Mouse (Mus musculus) liver, postnatal 0 days (tissue): ENCODE results near the gene Palld. TPM values are rescaled to one million over a fixed set of nuclear protein-coding genes. Genes with fewer than 3 reads are reported as not detected.

Experiments used
- ATAC-seq: fragments of 200-750 bp; cut with Nextera tagmentation; 2 replicates; pipeline ENCODE4 v1.8.0; 2017; ENCODE audit warnings: mild to moderate bottlenecking, moderate library complexity
- DNase-seq: peaks from one replicate; pipeline ENCODE4 v3.0.0-alpha.2; 2016
- H3K27ac ChIP-seq: fragments of 300-500 bp; sonication (generic); 2 replicates; pipeline ENCODE4 v1.5.1; 2014; ENCODE audit warnings: antibody characterized with exemption, moderate library complexity, mild to moderate bottlenecking, low read depth
- H3K27me3 ChIP-seq: fragments of 300-500 bp; sonication (generic); 2 replicates; pipeline ENCODE4 v1.6.1; 2014; ENCODE audit warnings: low read length, control low read depth, mixed read lengths; ENCODE audit not compliant: insufficient read depth
- H3K36me3 ChIP-seq: fragments of 300-500 bp; sonication (generic); replicated peaks from 2 replicates; pipeline ENCODE4 v1.6.1; 2014; ENCODE audit warnings: mild to moderate bottlenecking, control low read depth, low read length, moderate library complexity, mixed read lengths; ENCODE audit not compliant: insufficient read depth
- H3K4me1 ChIP-seq: fragments of 300-500 bp; sonication (generic); 2 replicates; pipeline ENCODE4 v1.6.1; 2014; ENCODE audit warnings: antibody characterized with exemption, mild to moderate bottlenecking, control low read depth; ENCODE audit not compliant: insufficient read depth
- H3K4me2 ChIP-seq: fragments of 300-500 bp; sonication (generic); 2 replicates; pipeline ENCODE4 v1.6.1; 2014; ENCODE audit warnings: low read depth, mild to moderate bottlenecking, low read length, moderate library complexity, mixed read lengths
- H3K4me3 ChIP-seq: fragments of 300-500 bp; sonication (generic); 2 replicates; pipeline ENCODE4 v1.5.1; 2014; ENCODE audit warnings: low read depth, low read length
- H3K9ac ChIP-seq: fragments of 300-500 bp; sonication (generic); replicated peaks from 2 replicates; pipeline ENCODE4 v1.6.1; 2014; ENCODE audit warnings: mild to moderate bottlenecking, moderate library complexity
- H3K9me3 ChIP-seq: fragments of 300-500 bp; sonication (generic); 2 replicates; pipeline ENCODE4 v1.6.1; 2016; ENCODE audit warnings: mild to moderate bottlenecking, control low read depth, low read length, mixed read lengths
- CTCF ChIP-seq: sonication (generic); IDR thresholded peaks from 2 replicates; pipeline ENCODE4 v1.5.1; 2016; ENCODE audit warnings: antibody characterized with exemption, low read depth
- EP300 ChIP-seq: IDR thresholded peaks from 2 replicates; pipeline ENCODE4 v1.6.1; 2016; ENCODE audit warnings: antibody characterized with exemption, low read depth, mild to moderate bottlenecking
- WGBS: fragments of 180-500 bp; shearing (Covaris S2); extraction: QIAGEN DNeasy Blood & Tissue Kit; methylation state at CpG from one replicate; pipeline ENCODE4 v1.1.7; 2014; ENCODE audit not compliant: insufficient replicate concordance; 5-methylcytosine and 5-hydroxymethylcytosine counted together
- polyA plus RNA-seq: library from polyadenylated mRNA; unstranded; fragments of >200 nt; fragmentation: Nextera tagmentation; extraction: Ambion mirVana; gene quantifications from 2 replicates; pipeline ENCODE4 v1.2.1, GENCODE M21; 2015

Gene Palld
- polyA plus RNA-seq, 1 experiment from 2014 or later = 11.7 TPM

- no peak overlapping the region for H3K9ac ChIP-seq
- H3K4me1 ChIP-seq = peaks cover 9% of the 10 kb centered on the region; the same call in 1 of the 2 replicates
- no peak overlapping the region for H3K27ac ChIP-seq
- no peaks in the 10 kb centered on the region for H3K36me3 ChIP-seq
- H3K4me3 ChIP-seq = no peak overlapping the region
- no peaks in the 10 kb centered on the region for H3K27me3 ChIP-seq
- H3K9me3 ChIP-seq = no peaks in the 10 kb centered on the region
- no peak overlapping the region for H3K4me2 ChIP-seq
- DNase-seq (no peak), ATAC-seq (peak; percentile 16; the same call in 1 of the 2 replicates)
- TF ChIP-seq CTCF (no peak), EP300 (no peak)
- 67% methylated on average over 6 of the region's 6 CpGs for WGBS
These were observed 290.7 kb downstream of the Palld start for GRCm38 (mm10) chr8:61611741-61612140.

- no peak for ATAC-seq
- Histone ChIP-seq H3K4me1 (peaks cover 9% of the 10 kb centered on the region; the same call in 1 of the 2 replicates), H3K4me2 (no peak overlapping the region), H3K9ac (no peak overlapping the region), H3K36me3 (no peaks in the 10 kb centered on the region), H3K9me3 (no peaks in the 10 kb centered on the region), H3K27ac (no peak overlapping the region), H3K4me3 (no peak overlapping the region), H3K27me3 (no peaks in the 10 kb centered on the region)
- TF ChIP-seq CTCF = no peak
- no peak for TF ChIP-seq EP300
- 70% methylated on average over 7 of the region's 7 CpGs for WGBS
- DNase-seq = no peak
These were observed 291.4 kb downstream of the Palld start for GRCm38 (mm10) chr8:61611077-61611476.

- 48% methylated on average over 5 of the region's 5 CpGs for WGBS
- no peak overlapping the region for H3K27ac ChIP-seq
These were observed 291.9 kb downstream of the Palld start for GRCm38 (mm10) chr8:61610546-61610945.

GRCm38 (mm10) chr8:61607463-61607813, 295.1 kb downstream of the Palld start:
- Histone ChIP-seq H3K36me3 (no peaks in the 10 kb centered on the region), H3K4me1 (peaks cover 9% of the 10 kb centered on the region; the same call in 1 of the 2 replicates), H3K9ac (no peak overlapping the region), H3K27me3 (no peaks in the 10 kb centered on the region), H3K27ac (peak overlapping the region; percentile 48; the same call in 1 of the 2 replicates), H3K4me3 (no peak overlapping the region), H3K9me3 (no peaks in the 10 kb centered on the region), H3K4me2 (no peak overlapping the region)
- ATAC-seq = no peak
- 68% methylated on average over 6 of the region's 6 CpGs for WGBS
- TF ChIP-seq EP300 (no peak), CTCF (no peak)
- DNase-seq = no peak

More at GRCm38 (mm10) chr8:61610546-61610945, 291.9 kb downstream of the Palld start:
- no peak overlapping the region for H3K4me3 ChIP-seq
- no peak for TF ChIP-seq EP300
- TF ChIP-seq CTCF = no peak
- no peaks in the 10 kb centered on the region for H3K27me3 ChIP-seq
- H3K4me2 ChIP-seq = no peak overlapping the region
- H3K4me1 ChIP-seq = peaks cover 9% of the 10 kb centered on the region; the same call in 1 of the 2 replicates
- no peak for DNase-seq
- H3K9ac ChIP-seq = no peak overlapping the region
- H3K9me3 ChIP-seq = no peaks in the 10 kb centered on the region
- ATAC-seq = no peak
- H3K36me3 ChIP-seq = no peaks in the 10 kb centered on the region

- 15% methylated on average over 8 of the region's 8 CpGs for WGBS
- H3K4me2 ChIP-seq = peak overlapping the region; percentile 32; the same call in 1 of the 2 replicates
- H3K27ac ChIP-seq = peak overlapping the region; percentile 48
- TF ChIP-seq EP300 (no peak), CTCF (no peak)
- no peaks in the 10 kb centered on the region for H3K27me3 ChIP-seq
- H3K4me1 ChIP-seq = peaks cover 9% of the 10 kb centered on the region; the same call in 1 of the 2 replicates
- H3K9me3 ChIP-seq = no peaks in the 10 kb centered on the region
- H3K36me3 ChIP-seq = no peaks in the 10 kb centered on the region
- DNase-seq = peak; percentile 78
- ATAC-seq = peak; percentile 93
- H3K9ac ChIP-seq = no peak overlapping the region
- H3K4me3 ChIP-seq = no peak overlapping the region; the same call in 1 of the 2 replicates
These were observed 295.6 kb downstream of the Palld start for GRCm38 (mm10) chr8:61606795-61607462.

GRCm38 (mm10) chr8:61604871-61605270, 297.6 kb downstream of the Palld start:
- Histone ChIP-seq H3K27ac (no peak overlapping the region), H3K4me2 (no peak overlapping the region), H3K9ac (no peak overlapping the region), H3K9me3 (no peaks in the 10 kb centered on the region), H3K4me1 (peaks cover 4% of the 10 kb centered on the region; the same call in 1 of the 2 replicates), H3K36me3 (no peaks in the 10 kb centered on the region), H3K4me3 (no peak overlapping the region), H3K27me3 (no peaks in the 10 kb centered on the region)
- 84% methylated on average over 2 of the region's 2 CpGs for WGBS
- DNase-seq (no peak), ATAC-seq (no peak)
- TF ChIP-seq EP300 (no peak), CTCF (no peak)
